Mouse (Mus musculus) CH12.LX (cell line): ENCODE data around the gene Alkbh4.
A peak's percentile ranks its signal among the peaks of the same experiment; 100 is the strongest.

Experiments used
- CTCF ChIP-seq, 2 experiments: IDR thresholded peaks in 1 of 2; conservative IDR thresholded peaks in 1 of 2; 2 replicates each; pipeline ENCODE4 v1.5.1; 2011 to 2012; ENCODE audit warnings: low read depth in 2 of 2, low read length in 2 of 2, improper control_type of control experiment in 1 of 2, inconsistent platforms in 1 of 2, mild to moderate bottlenecking in 1 of 2, moderate library complexity in 1 of 2
- POLR2AphosphoS2 ChIP-seq: IDR thresholded peaks from 2 replicates; pipeline ENCODE4 v1.6.1; 2011; ENCODE audit warnings: low read depth, low read length, improper control_type of control experiment
- RAD21 ChIP-seq: IDR thresholded peaks from 2 replicates; pipeline ENCODE4 v1.6.1; 2011; ENCODE audit warnings: low read depth, mild to moderate bottlenecking, low read length, improper control_type of control experiment, moderate library complexity
- USF1 ChIP-seq: IDR thresholded peaks from 2 replicates; pipeline ENCODE4 v1.6.1; 2014; ENCODE audit warnings: low read depth, mild to moderate bottlenecking, inconsistent platforms, low read length, improper control_type of control experiment
- ZMIZ1 ChIP-seq: IDR thresholded peaks from 2 replicates; pipeline ENCODE4 v1.6.1; 2012; ENCODE audit warnings: low read depth, mild to moderate bottlenecking, inconsistent platforms, low read length, improper control_type of control experiment

GRCm38 (mm10) chr5:136170512-136171362 is 34.8 kb downstream of the Alkbh4 start, which contains the start of gene Orai2:
- TF ChIP-seq CTCF (conservative IDR thresholded peaks at IDR 0.05 in 1 of 2, IDR thresholded peaks at IDR 0.05 in 1 of 2; ENCODE audit: low read depth in 2 of 2, low read length in 2 of 2) (no peak), POLR2AphosphoS2 (no peak), ZMIZ1 (no peak), USF1 (peak; percentile 96), RAD21 (no peak)
